Mouse (Mus musculus) embryonic stem cell, embryonic (primary cell): ENCODE results near the gene Bcl11a.

ENCODE experiments used
- CTCF ChIA-PET, 4 experiments: fragments of 300-600 bp in 2 of 4; fragments of 350-600 bp in 2 of 4; sonication (Branson Sonifier 250); formaldehyde crosslinking; loops; one replicate each; lab custom pipeline; 2022; ENCODE audit warnings: inconsistent platforms in 2 of 4; lab: Charles Lee
- POLR2A ChIA-PET, 4 experiments: fragments of 300-600 bp in 2 of 4; fragments of 350-600 bp in 2 of 4; sonication (Branson Sonifier 250); formaldehyde crosslinking; loops; one replicate each; lab custom pipeline; 2022; ENCODE audit warnings: antibody characterized with exemption in 4 of 4, inconsistent platforms in 1 of 4; lab: Charles Lee

The Bcl11a gene

GRCm38 (mm10) chr11:24091393-24092080, 13.7 kb downstream of the Bcl11a start:
- POLR2A ChIA-PET, result interaction anchor here in 2 of 4 experiments (0.8 to 2.1 kb wide), 3 partner anchors 10 to 19 kb away, joined by 3 to 4 read pairs (median 4); no protein-coding TSS in a partner anchor
- CTCF ChIA-PET, result interaction anchor here in 3 of 4 experiments (0.6 to 0.7 kb wide), 5 partner anchors 11 to 221 kb away, joined by 3 to 7 read pairs (median 5); no protein-coding TSS in a partner anchor

- ChIA-PET POLR2A (no interaction called here), CTCF (no interaction called here)
These were observed 14.8 kb downstream of the Bcl11a start for GRCm38 (mm10) chr11:24092618-24093017.

- POLR2A ChIA-PET, result no interaction called here
- CTCF ChIA-PET, result no interaction called here
These were observed 16.2 kb downstream of the Bcl11a start for GRCm38 (mm10) chr11:24094086-24094487.

DNA sequence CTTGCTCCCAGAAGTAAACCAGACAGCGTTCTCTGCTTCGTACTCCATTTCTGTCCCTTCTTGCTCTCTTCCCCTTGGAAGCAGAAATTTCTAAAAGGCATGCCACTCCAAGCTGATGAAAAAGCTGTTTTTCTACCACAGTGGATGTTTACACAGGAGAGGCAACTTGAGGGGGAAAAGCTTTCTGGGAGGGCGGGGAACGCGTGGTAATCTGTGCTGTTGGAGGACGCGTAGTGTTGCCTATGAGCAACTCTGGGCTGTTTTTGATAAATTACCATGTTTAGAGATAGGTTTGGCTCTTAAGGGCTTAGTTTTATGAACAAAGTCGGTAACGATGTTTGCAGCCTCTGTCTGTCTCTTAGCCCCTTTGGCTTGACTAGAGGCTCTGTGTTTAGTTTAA, 17.4 kb downstream of the Bcl11a start:
- POLR2A ChIA-PET, result no interaction called here
- CTCF ChIA-PET, result interaction anchor here in 2 of 4 experiments (0.6 to 1.3 kb wide), 2 partner anchors 9 to 14 kb away, joined by 3 read pairs; no protein-coding TSS in a partner anchor

GRCm38 (mm10) chr11:24095656-24096353, 17.9 kb downstream of the Bcl11a start:
- POLR2A ChIA-PET, result no interaction called here
- CTCF ChIA-PET, result interaction anchor here in 2 of 4 experiments (0.6 to 1.3 kb wide), 2 partner anchors 9 to 15 kb away, joined by 3 read pairs; no protein-coding TSS in a partner anchor

DNA sequence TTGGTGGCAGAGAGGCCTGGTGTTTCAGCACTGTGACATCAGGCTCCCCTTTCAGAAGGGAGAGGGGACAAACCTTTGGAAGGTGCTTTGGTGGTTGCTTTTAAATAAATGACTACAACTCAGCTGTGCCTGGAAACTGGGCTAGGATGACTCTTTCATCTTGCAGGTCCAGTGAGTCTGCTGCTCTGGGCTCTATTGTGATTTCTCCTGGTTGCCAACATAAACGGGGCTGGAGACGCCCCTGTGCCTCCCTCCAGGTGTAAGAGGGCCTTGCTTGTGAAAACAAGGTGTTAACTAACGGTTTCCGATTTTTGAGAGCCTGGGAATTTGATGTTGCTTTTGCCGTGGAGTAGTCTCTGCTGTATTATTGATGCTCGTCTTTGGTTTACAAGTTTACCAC, 18.6 kb downstream of the Bcl11a start:
- CTCF ChIA-PET, result no interaction called here

DNA sequence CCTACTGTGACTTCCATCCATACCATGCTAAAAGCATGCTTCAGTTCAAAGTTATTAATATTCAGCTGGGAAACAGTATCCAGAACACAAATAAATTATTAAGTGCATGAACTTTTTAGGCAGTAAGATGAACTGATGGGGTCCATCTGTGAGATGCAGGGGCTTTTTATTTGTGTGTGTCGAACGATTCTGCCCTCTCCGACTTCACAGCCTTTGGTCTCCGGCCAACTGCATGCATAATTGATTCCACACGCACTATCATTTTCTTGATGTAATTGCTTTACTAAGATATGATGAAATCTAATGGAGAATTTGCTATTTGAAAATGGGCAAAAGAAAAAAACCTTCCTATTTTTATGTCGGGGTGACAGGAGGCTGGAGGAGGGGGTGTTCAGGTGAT, 19.2 kb downstream of the Bcl11a start:
- POLR2A ChIA-PET, result no interaction called here
- CTCF ChIA-PET, result no interaction called here

More for the DNA sequence above, 18.6 kb downstream of the Bcl11a start:
- POLR2A ChIA-PET, result no interaction called here

- ChIA-PET POLR2A (interaction anchor here in 1 of 4 experiments (0.7 kb wide), 1 partner anchor 48 kb away, joined by 4 read pairs; no protein-coding TSS in a partner anchor), CTCF (no interaction called here)
These were observed 20.2 kb downstream of the Bcl11a start for GRCm38 (mm10) chr11:24098069-24098468.

GRCm38 (mm10) chr11:24098662-24099061, 20.8 kb downstream of the Bcl11a start:
- ChIA-PET CTCF (no interaction called here), POLR2A (no interaction called here)

DNA sequence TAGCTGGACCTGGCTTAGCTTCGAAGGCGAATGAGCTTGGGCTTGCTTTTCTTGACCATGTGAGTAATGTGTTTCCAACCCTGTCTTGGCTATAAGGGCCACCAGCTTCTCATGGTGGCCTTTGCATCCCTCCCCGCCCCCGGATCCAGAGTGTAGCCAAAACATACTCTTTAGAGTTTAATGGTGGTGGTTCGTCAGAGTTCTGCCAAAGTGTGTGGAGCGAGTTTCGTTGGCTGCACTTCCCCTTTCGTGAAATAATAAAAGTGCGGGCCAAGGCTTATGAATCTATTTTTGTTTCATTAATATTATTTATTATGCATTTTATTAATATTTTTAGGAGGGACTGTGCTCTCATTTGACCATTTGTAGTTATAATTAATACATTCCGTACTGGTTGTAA, 21.4 kb downstream of the Bcl11a start:
- ChIA-PET POLR2A (no interaction called here), CTCF (no interaction called here)

DNA sequence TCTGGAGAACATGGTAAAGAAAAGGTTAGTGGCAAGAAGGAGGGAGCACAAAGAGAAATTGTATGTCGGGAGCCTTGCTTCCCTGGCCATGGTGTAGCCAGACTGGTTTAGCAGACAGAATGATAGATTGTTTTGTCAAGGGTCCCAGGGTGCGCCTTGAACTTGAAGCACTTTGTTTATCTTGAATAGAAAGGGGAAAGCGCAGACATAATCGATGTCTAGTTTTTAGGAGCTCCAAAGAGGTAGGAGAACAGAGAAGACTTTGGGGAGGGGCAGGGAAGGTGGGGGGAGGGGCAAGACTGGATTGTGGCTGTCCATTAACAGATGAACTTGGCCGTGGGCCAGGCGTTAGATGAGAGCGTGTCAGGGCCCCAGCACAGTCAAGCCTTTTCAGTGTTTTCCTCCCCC, 22.0 kb downstream of the Bcl11a start:
- CTCF ChIA-PET, result interaction anchor here in 1 of 4 experiments (0.7 kb wide), 1 partner anchor 18 kb away, joined by 3 read pairs; no protein-coding TSS in a partner anchor
- POLR2A ChIA-PET, result interaction anchor here in 2 of 4 experiments (0.6 kb wide), 2 partner anchors 11 to 115 kb away, joined by 3 read pairs; no protein-coding TSS in a partner anchor

- CTCF ChIA-PET, result no interaction called here
- POLR2A ChIA-PET, result interaction anchor here in 1 of 4 experiments (0.9 kb wide), 1 partner anchor 40 kb away, joined by 3 read pairs; no protein-coding TSS in a partner anchor
These were observed 22.7 kb downstream of the Bcl11a start for GRCm38 (mm10) chr11:24100449-24101070.

- ChIA-PET CTCF (no interaction called here), POLR2A (no interaction called here)
These were observed 23.8 kb downstream of the Bcl11a start for GRCm38 (mm10) chr11:24101625-24102024.

DNA sequence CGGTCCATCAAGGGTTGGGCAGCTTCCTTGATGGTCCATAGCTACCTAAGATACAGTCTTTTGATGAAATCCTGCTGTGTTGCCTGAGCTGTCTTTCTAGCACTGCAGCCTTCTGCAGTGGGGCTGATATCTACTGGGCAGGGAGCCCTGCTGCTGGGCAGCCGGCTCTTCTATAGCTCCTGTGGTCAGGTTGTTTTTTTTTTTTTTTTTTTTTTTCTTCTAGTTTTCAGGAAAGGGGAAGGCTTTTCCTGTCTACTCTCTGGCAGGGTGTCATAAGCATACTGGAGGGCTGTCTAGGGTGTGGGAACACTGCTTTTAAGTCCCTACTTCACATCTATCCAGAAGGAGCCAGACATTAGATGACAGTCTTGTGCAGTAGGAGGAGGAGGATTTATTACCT, 24.5 kb downstream of the Bcl11a start:
- ChIA-PET POLR2A (no interaction called here), CTCF (no interaction called here)

DNA sequence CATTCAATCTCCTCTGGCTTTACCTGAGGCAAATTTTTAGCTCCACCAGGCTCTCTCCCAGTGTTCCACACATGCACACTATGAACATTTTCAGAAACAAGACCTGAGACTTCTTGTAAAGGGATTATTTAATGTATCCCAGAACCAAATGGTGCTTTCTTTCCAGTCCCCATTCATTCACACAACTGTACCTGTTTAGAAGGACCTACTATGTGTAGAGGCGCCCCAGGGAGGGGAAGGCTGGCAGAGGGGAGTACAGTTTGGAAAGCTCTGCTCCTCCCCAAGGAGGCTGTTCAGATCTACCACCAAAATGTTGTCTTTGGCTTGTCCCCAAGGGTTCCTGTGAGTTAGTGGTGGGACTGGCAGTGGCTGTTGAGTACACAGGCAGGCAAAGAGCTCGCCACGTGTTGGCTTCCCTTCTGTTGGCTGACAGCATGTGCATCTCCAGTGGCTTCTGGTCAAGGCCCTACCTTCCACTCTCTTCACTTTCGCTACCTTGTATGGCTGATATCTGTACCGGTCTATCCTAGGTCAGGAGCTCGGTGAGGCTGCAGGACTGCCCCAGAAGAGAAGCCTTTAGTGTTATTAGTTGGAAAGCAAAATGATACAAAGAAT, 25.4 kb downstream of the Bcl11a start:
- POLR2A ChIA-PET, result interaction anchor here in 1 of 4 experiments (0.5 kb wide), 1 partner anchor 67 kb away, joined by 3 read pairs; no protein-coding TSS in a partner anchor
- CTCF ChIA-PET, result no interaction called here

DNA sequence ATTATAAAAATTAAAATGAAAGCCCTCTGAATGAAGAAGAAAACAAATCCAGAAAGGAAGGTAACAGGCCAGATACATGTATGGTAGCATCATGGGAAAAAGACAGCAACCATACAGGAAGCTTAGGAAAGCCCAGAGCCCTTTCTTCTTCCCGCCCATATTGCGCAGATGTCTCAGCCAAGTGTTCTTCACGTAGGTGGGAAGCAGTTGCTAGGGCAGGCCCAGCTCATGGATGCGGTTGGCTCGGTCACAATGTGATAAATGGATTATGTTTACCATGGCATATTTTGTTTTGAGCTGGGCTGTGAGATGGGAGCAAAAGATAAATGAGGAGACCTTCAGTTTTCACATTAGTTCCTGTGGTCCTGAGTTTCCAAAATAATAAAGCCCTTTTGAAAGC, 29.6 kb downstream of the Bcl11a start:
- CTCF ChIA-PET, result no interaction called here
- POLR2A ChIA-PET, result no interaction called here

DNA sequence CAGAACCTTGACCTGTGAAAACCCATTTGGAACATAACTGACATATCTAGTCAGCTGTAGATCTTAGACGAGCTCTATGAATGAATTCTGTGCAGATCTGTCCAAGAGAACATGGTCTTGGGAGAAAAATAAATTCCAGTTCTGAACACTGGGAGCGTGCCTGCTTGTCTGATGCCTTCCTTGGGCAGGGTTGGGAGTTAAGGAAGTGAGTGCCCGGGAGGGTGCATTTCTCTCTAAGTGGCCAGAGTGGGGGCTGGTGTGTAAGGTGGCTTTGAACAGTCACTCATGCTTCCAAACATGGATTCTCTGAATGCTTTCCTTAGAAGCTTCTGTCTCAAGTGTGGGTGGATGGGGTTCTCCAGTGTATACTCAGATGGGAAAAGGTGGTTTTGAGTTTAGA, 31.1 kb downstream of the Bcl11a start:
- CTCF ChIA-PET, result no interaction called here

DNA sequence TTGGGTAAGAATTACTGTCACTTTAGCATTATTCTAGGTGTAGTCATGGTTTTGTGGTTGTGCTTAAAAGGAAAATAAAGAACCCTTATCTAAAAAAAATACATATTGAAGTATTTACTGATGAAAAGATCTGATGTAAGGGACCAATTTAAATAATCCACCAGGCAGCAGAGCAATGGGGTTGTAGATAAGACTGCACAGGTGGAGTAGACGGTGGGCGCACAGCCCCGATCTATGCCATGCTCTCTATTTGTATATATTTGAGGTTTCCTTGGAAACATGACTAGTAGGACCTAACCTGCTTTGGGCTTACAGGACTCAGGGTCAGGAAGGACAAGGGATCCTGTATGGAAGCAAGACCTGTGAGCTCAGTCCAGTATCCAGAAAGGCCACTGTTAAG, 31.5 kb downstream of the Bcl11a start:
- CTCF ChIA-PET, result interaction anchor here in 1 of 4 experiments (0.8 kb wide), 1 partner anchor 83 kb away, joined by 3 read pairs; no protein-coding TSS in a partner anchor
- POLR2A ChIA-PET, result interaction anchor here in 2 of 4 experiments (1.0 to 1.2 kb wide), 3 partner anchors 18 to 77 kb away, joined by 3 to 4 read pairs (median 4); no protein-coding TSS in a partner anchor

More for the DNA sequence above, 31.1 kb downstream of the Bcl11a start:
- POLR2A ChIA-PET, result interaction anchor here in 1 of 4 experiments (1.0 kb wide), 1 partner anchor 76 kb away, joined by 4 read pairs; no protein-coding TSS in a partner anchor

DNA sequence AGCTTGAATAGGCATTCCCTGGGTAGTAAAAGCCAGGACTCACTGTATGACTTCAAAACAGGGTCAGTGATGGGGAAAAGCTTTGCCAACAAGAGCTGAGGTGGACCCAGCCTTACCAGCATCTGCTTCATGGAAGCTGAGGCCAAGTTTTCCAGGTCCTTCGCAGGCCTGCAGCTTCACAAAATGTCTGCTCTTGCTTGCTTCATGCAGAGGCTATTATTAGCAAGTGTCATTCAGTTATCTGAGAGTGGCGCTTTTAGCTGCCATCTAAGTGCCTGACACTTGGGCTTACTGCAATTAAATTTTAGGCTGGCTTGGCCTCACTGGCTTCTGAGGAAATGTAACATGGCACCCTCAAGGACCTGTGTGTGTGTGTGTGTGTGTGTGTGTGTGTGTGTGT, 32.3 kb downstream of the Bcl11a start:
- POLR2A ChIA-PET, result interaction anchor here (0.6 to 1.2 kb wide), 6 partner anchors 15 to 542 kb away, joined by 3 to 4 read pairs (median 4); no protein-coding TSS in a partner anchor

More for the DNA sequence above, 32.3 kb downstream of the Bcl11a start:
- CTCF ChIA-PET, result interaction anchor here in 1 of 4 experiments (0.8 kb wide), 1 partner anchor 82 kb away, joined by 3 read pairs; no protein-coding TSS in a partner anchor
